Mouse (Mus musculus) myocyte (in vitro differentiated cells): ENCODE data around the gene Psenen. TPM values are rescaled to one million over a fixed set of nuclear protein-coding genes. Genes with fewer than 3 reads are reported as not detected.

Experiments used
- H3K27me3 ChIP-seq: one replicate; pipeline ENCODE4 v1.6.1; 2011; ENCODE audit not compliant: control insufficient read depth, insufficient read depth, insufficient read length
- H3K36me3 ChIP-seq: one replicate; pipeline ENCODE4 v1.6.1; 2011; ENCODE audit not compliant: control insufficient read depth, insufficient read depth
- H3K4me2 ChIP-seq: one replicate; pipeline ENCODE4 v1.6.1; 2011; ENCODE audit warnings: low read depth, control low read depth
- H3K4me3 ChIP-seq: one replicate; pipeline ENCODE4 v1.5.1; 2011; ENCODE audit warnings: mild to moderate bottlenecking, control low read depth, moderate library complexity
- H3K79me2 ChIP-seq: one replicate; pipeline ENCODE4 v1.6.1; 2011; ENCODE audit not compliant: control insufficient read depth, insufficient read depth
- H3ac ChIP-seq: one replicate; pipeline ENCODE4 v1.6.1; 2011; ENCODE audit not compliant: control insufficient read depth, insufficient read length
- CEBPB ChIP-seq: IDR thresholded peaks from 2 replicates; pipeline ENCODE4 v1.6.1; 2011; ENCODE audit warnings: mild to moderate bottlenecking, moderate library complexity; ENCODE audit not compliant: poor library complexity, insufficient read depth, severe bottlenecking
- E2F4 ChIP-seq: IDR thresholded peaks from one replicate; pipeline ENCODE4 v1.6.1; 2011; ENCODE audit warnings: mild to moderate bottlenecking, control low read depth, moderate library complexity; ENCODE audit not compliant: insufficient read depth
- MAX ChIP-seq: IDR thresholded peaks from one replicate; pipeline ENCODE4 v1.6.1; 2011; ENCODE audit warnings: low read depth, mild to moderate bottlenecking, control low read depth
- MYOD1 ChIP-seq, 3 experiments: IDR thresholded peaks; one replicate each; pipeline ENCODE4 v1.6.1; 2011; ENCODE audit warnings: control low read depth in 2 of 3, low read depth in 2 of 3, mild to moderate bottlenecking in 2 of 3, moderate library complexity in 1 of 3; ENCODE audit not compliant: insufficient read length in 2 of 3, control insufficient read depth in 1 of 3
- MYOG ChIP-seq, 3 experiments: IDR thresholded peaks; one replicate each; pipeline ENCODE4 v1.6.1; 2011; ENCODE audit warnings: control low read depth in 2 of 3, low read depth in 2 of 3, mild to moderate bottlenecking in 2 of 3; ENCODE audit not compliant: insufficient read length in 2 of 3, control insufficient read depth in 1 of 3, insufficient read depth in 1 of 3
- POLR2A ChIP-seq: IDR thresholded peaks from one replicate; pipeline ENCODE4 v1.6.1; 2011; ENCODE audit warnings: low read depth, mild to moderate bottlenecking, control low read depth, moderate library complexity; ENCODE audit not compliant: insufficient read length
- POLR2AphosphoS2 ChIP-seq: IDR thresholded peaks from one replicate; pipeline ENCODE4 v1.6.1; 2011; ENCODE audit warnings: low read depth, control low read depth; ENCODE audit not compliant: insufficient read length
- REST ChIP-seq: IDR thresholded peaks from one replicate; pipeline ENCODE4 v1.6.1; 2011; ENCODE audit warnings: mild to moderate bottlenecking, control low read depth, moderate library complexity; ENCODE audit not compliant: insufficient read depth, insufficient read length
- SRF ChIP-seq: IDR thresholded peaks from one replicate; pipeline ENCODE4 v1.6.1; 2011; ENCODE audit warnings: low read depth; ENCODE audit not compliant: control insufficient read depth, insufficient read length
- TCF12 ChIP-seq: IDR thresholded peaks from one replicate; pipeline ENCODE4 v1.6.1; 2011; ENCODE audit warnings: mild to moderate bottlenecking, control low read depth; ENCODE audit not compliant: poor library complexity, insufficient read depth, severe bottlenecking
- TCF3 ChIP-seq: IDR thresholded peaks from one replicate; pipeline ENCODE4 v1.6.1; 2011; ENCODE audit warnings: low read depth, control low read depth; ENCODE audit not compliant: insufficient read length
- USF1 ChIP-seq: IDR thresholded peaks from one replicate; pipeline ENCODE4 v1.6.1; 2011; ENCODE audit warnings: low read depth, mild to moderate bottlenecking, control low read depth, moderate library complexity
- polyA plus RNA-seq: library from polyadenylated mRNA; unstranded; fragments of >200 nt; fragmentation: generic; extraction: Trizol; gene quantifications from one replicate; pipeline ENCODE4 v1.2.1, GENCODE M21; 2012; ENCODE audit warnings: missing spikeins

Psenen gene
- polyA plus RNA-seq, 1 experiment, result 169 TPM

- peak overlapping the region; percentile 98 for H3ac ChIP-seq
- H3K79me2 ChIP-seq, result peaks cover 26% of the 10 kb centered on the region
- peaks cover 6% of the 10 kb centered on the region for H3K27me3 ChIP-seq
- H3K4me3 ChIP-seq, result peak overlapping the region; percentile 91
- no peaks in the 10 kb centered on the region for H3K36me3 ChIP-seq
- H3K4me2 ChIP-seq, result peak overlapping the region; percentile 90
- TF ChIP-seq TCF12 (no peak), MYOD1 (IDR thresholded peaks at IDR 0.05; ENCODE audit: control insufficient read depth in 1 of 3, insufficient read length in 2 of 3, low read depth in 2 of 3) (no peak), MYOG (IDR thresholded peaks at IDR 0.05; ENCODE audit: control insufficient read depth in 1 of 3, insufficient read depth in 1 of 3, insufficient read length in 2 of 3, low read depth in 2 of 3) (no peak), REST (no peak), E2F4 (no peak), USF1 (no peak), CEBPB (no peak), POLR2AphosphoS2 (no peak), SRF (no peak), MAX (no peak), TCF3 (no peak), POLR2A (no peak)
Observed at GRCm38 (mm10) chr7:30589435-30590301, 26.2 kb upstream of the Psenen start.

GRCm38 (mm10) chr7:30588676-30589434 lies 25.4 kb upstream of the Psenen start, which contains the start of gene Kmt2b:
Gene Kmt2b, minus strand, starts transcription at chr7:30588726.
- Histone ChIP-seq H3ac (peak within 1 kb of the TSS; percentile 98), H3K4me3 (peak within 1 kb of the TSS; percentile 91), H3K79me2 (peaks cover 26% of the 10 kb centered on the region), H3K36me3 (no peaks in the 10 kb centered on the region), H3K27me3 (no peaks in the 10 kb centered on the region), H3K4me2 (peak within 1 kb of the TSS; percentile 90)
- TF ChIP-seq TCF3, result no peak
- TF ChIP-seq MYOG (IDR thresholded peaks at IDR 0.05; ENCODE audit: control insufficient read depth in 1 of 3, insufficient read depth in 1 of 3, insufficient read length in 2 of 3, low read depth in 2 of 3), result peak in 2 of 3 experiments; percentile 51 to 78
- peak; percentile 60 for TF ChIP-seq POLR2AphosphoS2
- no peak for TF ChIP-seq REST
- peak; percentile 73 for TF ChIP-seq POLR2A
- TF ChIP-seq SRF, result peak; percentile 3
- TF ChIP-seq MYOD1 (IDR thresholded peaks at IDR 0.05; ENCODE audit: control insufficient read depth in 1 of 3, insufficient read length in 2 of 3, low read depth in 2 of 3), result peak in 2 of 3 experiments; percentile 31 to 59
- no peak for TF ChIP-seq E2F4
- TF ChIP-seq CEBPB, result no peak
- TF ChIP-seq MAX, result no peak

GRCm38 (mm10) chr7:30587842-30588667 lies 24.6 kb upstream of the Psenen start:
- Histone ChIP-seq H3K36me3 (no peaks in the 10 kb centered on the region), H3K4me3 (peak overlapping the region; percentile 91), H3K4me2 (peak overlapping the region; percentile 87), H3K79me2 (peaks cover 26% of the 10 kb centered on the region), H3K27me3 (no peaks in the 10 kb centered on the region), H3ac (peak overlapping the region; percentile 98)
- TF ChIP-seq MAX, result no peak
- TF ChIP-seq REST, result no peak
- TF ChIP-seq TCF3, result no peak
- TF ChIP-seq POLR2A, result no peak
- TF ChIP-seq CEBPB, result no peak
- no peak for TF ChIP-seq SRF
- no peak for TF ChIP-seq TCF12
- no peak for TF ChIP-seq MYOG (IDR thresholded peaks at IDR 0.05; ENCODE audit: control insufficient read depth in 1 of 3, insufficient read depth in 1 of 3, insufficient read length in 2 of 3, low read depth in 2 of 3)
- TF ChIP-seq MYOD1 (IDR thresholded peaks at IDR 0.05; ENCODE audit: control insufficient read depth in 1 of 3, insufficient read length in 2 of 3, low read depth in 2 of 3), result no peak
- no peak for TF ChIP-seq USF1
- no peak for TF ChIP-seq E2F4
- TF ChIP-seq POLR2AphosphoS2, result no peak

- Histone ChIP-seq H3ac (no peak overlapping the region), H3K4me3 (peak overlapping the region; percentile 91), H3K79me2 (peaks cover 26% of the 10 kb centered on the region), H3K36me3 (peaks cover 9% of the 10 kb centered on the region), H3K4me2 (peak overlapping the region; percentile 87), H3K27me3 (no peaks in the 10 kb centered on the region)
- TF ChIP-seq TCF3 (no peak), MYOD1 (IDR thresholded peaks at IDR 0.05; ENCODE audit: control insufficient read depth in 1 of 3, insufficient read length in 2 of 3, low read depth in 2 of 3) (no peak), REST (no peak), POLR2AphosphoS2 (no peak), MYOG (IDR thresholded peaks at IDR 0.05; ENCODE audit: control insufficient read depth in 1 of 3, insufficient read depth in 1 of 3, insufficient read length in 2 of 3, low read depth in 2 of 3) (no peak), POLR2A (no peak), SRF (no peak)
Observed at GRCm38 (mm10) chr7:30586455-30587020, 23.1 kb upstream of the Psenen start.
